Mouse (Mus musculus) stomach, postnatal 0 days (tissue): Measurements from ENCODE around the gene Cenpj. TPM values are rescaled to one million over a fixed set of nuclear protein-coding genes. Genes with fewer than 3 reads are reported as not detected.

Experiments used
- ATAC-seq: fragments of 200-750 bp; cut with Nextera tagmentation; 2 replicates; pipeline ENCODE4 v1.8.0; 2017; ENCODE audit not compliant: low FRiP score, low TSS enrichment
- DNase-seq: peaks from one replicate; pipeline ENCODE4 v3.0.0-alpha.2; 2016; ENCODE audit warnings: low spot score
- H3K27ac ChIP-seq: fragments of 300-500 bp; sonication (generic); replicated peaks from 2 replicates; pipeline ENCODE4 v1.5.1; 2014; ENCODE audit warnings: mild to moderate bottlenecking, control low read depth
- H3K27me3 ChIP-seq: fragments of 300-500 bp; sonication (generic); 2 replicates; pipeline ENCODE4 v1.6.1; 2014; ENCODE audit warnings: low read length; ENCODE audit not compliant: control insufficient read depth, insufficient read depth
- H3K36me3 ChIP-seq: fragments of 300-500 bp; sonication (generic); 2 replicates; pipeline ENCODE4 v1.6.1; 2014; ENCODE audit warnings: low read length, mixed read lengths; ENCODE audit not compliant: control insufficient read depth, insufficient read depth
- H3K4me1 ChIP-seq: fragments of 300-500 bp; sonication (generic); replicated peaks from 2 replicates; pipeline ENCODE4 v1.6.1; 2014; ENCODE audit warnings: antibody characterized with exemption; ENCODE audit not compliant: control insufficient read depth, insufficient read depth
- H3K4me2 ChIP-seq: fragments of 300-500 bp; sonication (generic); replicated peaks from 2 replicates; pipeline ENCODE4 v1.6.1; 2014; ENCODE audit warnings: low read depth, mild to moderate bottlenecking, control low read depth, moderate library complexity
- H3K4me3 ChIP-seq: fragments of 300-500 bp; sonication (generic); 2 replicates; pipeline ENCODE4 v1.5.1; 2014; ENCODE audit warnings: low read depth, low read length, control low read depth
- H3K9ac ChIP-seq: fragments of 300-500 bp; sonication (generic); 2 replicates; pipeline ENCODE4 v1.6.1; 2014; ENCODE audit warnings: mild to moderate bottlenecking, low read length, control low read depth, mixed read lengths
- H3K9me3 ChIP-seq: fragments of 300-500 bp; sonication (generic); 2 replicates; pipeline ENCODE4 v1.6.1; 2016; ENCODE audit warnings: low read length; ENCODE audit not compliant: control insufficient read depth
- CTCF ChIP-seq: IDR thresholded peaks from 2 replicates; pipeline ENCODE4 v1.5.1; 2016; ENCODE audit warnings: antibody characterized with exemption, low read depth, mild to moderate bottlenecking, moderate library complexity
- EP300 ChIP-seq: optimal IDR thresholded peaks from 2 replicates; pipeline ENCODE3; 2016; ENCODE audit warnings: antibody characterized with exemption
- WGBS: fragments of 180-500 bp; shearing (Covaris S2); extraction: QIAGEN DNeasy Blood & Tissue Kit; methylation state at CpG from one replicate; pipeline ENCODE4 v1.1.7; 2014; 5-methylcytosine and 5-hydroxymethylcytosine counted together
- polyA plus RNA-seq: library from polyadenylated mRNA; unstranded; fragments of >200 nt; fragmentation: Nextera tagmentation; extraction: Ambion mirVana; gene quantifications from 2 replicates; pipeline ENCODE4 v1.2.1, GENCODE M21; 2015

Gene Cenpj
- polyA plus RNA-seq, 1 experiment from 2014 or later = 1.9 TPM

- WGBS = 47% methylated on average over 4 of the region's 4 CpGs
- H3K4me2 ChIP-seq = no peak overlapping the region
- no peaks in the 10 kb centered on the region for H3K36me3 ChIP-seq
- H3K9me3 ChIP-seq = no peaks in the 10 kb centered on the region
- H3K27ac ChIP-seq = no peak overlapping the region
- H3K4me1 ChIP-seq = no peaks in the 10 kb centered on the region
- no peak overlapping the region for H3K9ac ChIP-seq
- no peak for TF ChIP-seq CTCF
- no peak overlapping the region for H3K4me3 ChIP-seq
- DNase-seq (no peak), ATAC-seq (no peak)
- no peaks in the 10 kb centered on the region for H3K27me3 ChIP-seq
Observed at GRCm38 (mm10) chr14:56502407-56502806, 72.8 kb downstream of the Cenpj start.

- H3K4me1 ChIP-seq = no peaks in the 10 kb centered on the region
- no peak overlapping the region for H3K27ac ChIP-seq
- no peak overlapping the region for H3K9ac ChIP-seq
- no peaks in the 10 kb centered on the region for H3K36me3 ChIP-seq
- no peak overlapping the region for H3K4me2 ChIP-seq
- no peaks in the 10 kb centered on the region for H3K27me3 ChIP-seq
- TF ChIP-seq EP300 = no peak
- no peak for TF ChIP-seq CTCF
- H3K9me3 ChIP-seq = no peaks in the 10 kb centered on the region
- DNase-seq = no peak
- ATAC-seq = no peak
- H3K4me3 ChIP-seq = no peak overlapping the region
Observed at GRCm38 (mm10) chr14:56489806-56490205, 85.4 kb downstream of the Cenpj start.

Other genes starting within 250 kb of the Cenpj start
- gene Atp12a, start 210.4 kb downstream of the Cenpj start, polyA plus RNA-seq = 0.05 and 0.28 TPM in 2 replicates
- gene Rnf17, start 172.8 kb downstream of the Cenpj start, polyA plus RNA-seq = 0.40 and 0.67 TPM in 2 replicates
- 6.6 and 7.2 TPM in 2 replicates for gene Parp4, start 194 bp upstream of the Cenpj start, polyA plus RNA-seq
- 15.7 and 17.7 TPM in 2 replicates for gene Mphosph8, start 92.8 kb upstream of the Cenpj start, polyA plus RNA-seq
- 11.3 and 11.8 TPM in 2 replicates for gene Pspc1, start 202.9 kb upstream of the Cenpj start, polyA plus RNA-seq
- 14.9 and 16.0 TPM in 2 replicates for gene Zmym5, start 236.3 kb upstream of the Cenpj start, polyA plus RNA-seq